Mouse (Mus musculus) megakaryocyte progenitor cell, adult 5-6 weeks (primary cell): ENCODE data around the gene BC049352. TPM values are rescaled to one million over a fixed set of nuclear protein-coding genes. Genes with fewer than 3 reads are reported as not detected.

ENCODE experiments used
- ATAC-seq: replicated peaks from 2 replicates; pipeline ENCODE4 v1.8.0; 2016; ENCODE audit warnings: mild to moderate bottlenecking, moderate TSS enrichment, inconsistent platforms; ENCODE audit not compliant: poor library complexity
- total RNA-seq, 2 experiments: library from RNA; stranded (forward) in 1 of 2; stranded (reverse) in 1 of 2; fragments of 157-497, 149-512 nt in 1 of 2; fragments of 200-1000 nt in 1 of 2; gene quantifications; 2 replicates each; pipeline versions ENCODE4 v1.2.3 to v1.2.4; 2015 to 2017

The BC049352 gene
- total RNA-seq (2015) (not detected in 2 replicates), total RNA-seq (2017) (not detected in 2 replicates)

DNA sequence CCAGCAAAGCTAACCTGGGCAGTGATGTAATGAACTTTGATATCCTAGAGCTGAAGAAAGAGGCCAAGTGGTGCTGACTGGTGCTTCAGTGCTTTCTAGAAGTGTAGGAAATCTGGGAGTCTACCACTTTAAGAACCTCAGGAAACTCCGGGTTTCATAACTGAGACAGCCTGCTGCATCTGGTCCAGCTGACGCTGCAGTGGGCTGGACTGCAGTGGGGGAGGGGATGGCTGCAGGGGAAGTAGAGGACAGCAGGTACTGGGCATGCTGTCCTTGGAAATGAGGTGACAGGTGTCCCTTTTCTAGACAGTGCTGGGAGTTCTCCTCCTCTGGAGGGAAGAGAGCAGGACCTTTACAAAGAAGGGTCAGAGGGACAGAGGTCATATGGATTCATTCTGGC, at the start of gene BC049352:
TSS of gene BC049352 (plus strand) at position 238 of the 400 bp plus-strand sequence.
- 0 out of 2 replicates have a peak, but pooled peaks have one; percentile 11 for ATAC-seq

DNA sequence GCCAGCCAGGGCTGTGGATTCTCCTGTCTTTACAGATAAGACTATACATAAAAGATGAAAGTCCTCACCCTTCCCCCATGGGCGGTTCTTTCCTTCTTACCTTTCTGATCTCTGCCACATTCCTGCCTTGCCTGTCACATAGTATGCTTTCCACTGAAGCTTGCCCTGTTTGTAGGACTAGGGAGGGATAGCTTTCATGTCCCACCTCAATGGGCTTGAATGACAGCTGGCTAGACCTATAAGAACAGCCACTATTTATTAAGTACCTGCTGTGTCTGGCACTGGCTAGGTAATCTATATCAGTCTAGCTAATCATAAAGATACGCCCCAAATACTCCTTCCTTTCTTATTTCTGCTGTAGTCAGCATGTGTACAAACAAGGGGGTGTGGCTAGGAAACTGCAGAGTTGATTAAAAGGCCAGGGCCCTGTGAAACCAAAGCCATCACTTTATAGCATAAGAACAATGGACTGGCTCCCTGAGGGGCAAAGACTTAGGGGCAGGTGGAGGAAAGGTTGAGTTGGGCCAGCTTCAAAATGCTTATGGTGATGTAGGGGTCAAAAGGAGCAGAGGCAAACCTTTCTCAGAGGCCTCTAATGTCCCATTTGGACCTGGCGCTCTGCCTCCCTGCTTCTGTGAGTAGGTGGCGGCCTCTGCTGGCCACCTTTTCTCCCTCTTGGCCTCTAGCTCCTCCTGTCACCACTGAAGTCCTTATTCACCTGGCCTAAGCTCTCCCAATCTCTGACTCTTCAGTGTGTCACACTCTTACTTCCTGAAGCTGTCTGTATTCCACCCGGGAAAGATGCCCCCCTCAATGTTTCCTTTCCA, 48.1 kb upstream of the BC049352 start:
- ATAC-seq: peak; percentile 53; the same call in 1 of the 2 replicates

DNA sequence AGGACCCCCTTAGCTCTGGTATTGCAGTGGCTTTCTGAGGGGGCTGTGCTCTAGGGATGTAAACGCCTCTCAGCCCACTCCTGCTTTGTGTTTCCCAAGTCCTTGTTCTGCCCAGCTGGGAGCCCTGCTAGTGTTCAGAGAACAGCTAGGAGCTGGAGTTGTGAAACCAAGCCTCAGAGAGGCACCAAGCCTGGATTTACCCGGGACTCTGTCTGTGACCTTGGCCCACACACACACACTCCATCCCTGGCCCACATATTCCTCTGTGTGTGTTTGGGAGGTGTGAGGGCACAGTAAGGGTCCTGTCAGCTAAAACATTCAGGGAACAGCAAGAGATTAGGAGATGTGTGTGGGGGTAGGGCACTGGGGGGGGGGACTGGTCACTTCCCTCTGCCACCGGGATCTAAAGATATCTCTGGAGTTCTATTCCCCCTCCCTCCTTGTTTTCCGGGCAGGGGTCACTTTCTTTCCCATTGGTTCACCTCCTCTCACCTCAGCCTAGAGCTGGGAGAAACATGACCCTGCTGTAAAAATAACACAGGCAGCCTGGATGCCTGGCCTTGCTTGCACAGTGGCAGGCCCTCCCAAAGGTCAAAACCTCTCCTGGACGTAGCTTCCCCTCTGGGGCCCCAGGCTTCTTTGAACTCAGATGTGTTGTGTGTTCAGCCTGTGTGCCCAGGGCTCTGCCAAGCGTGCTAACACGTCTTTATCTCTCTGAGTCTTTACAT, 45.2 kb upstream of the BC049352 start:
- ATAC-seq: no peak

DNA sequence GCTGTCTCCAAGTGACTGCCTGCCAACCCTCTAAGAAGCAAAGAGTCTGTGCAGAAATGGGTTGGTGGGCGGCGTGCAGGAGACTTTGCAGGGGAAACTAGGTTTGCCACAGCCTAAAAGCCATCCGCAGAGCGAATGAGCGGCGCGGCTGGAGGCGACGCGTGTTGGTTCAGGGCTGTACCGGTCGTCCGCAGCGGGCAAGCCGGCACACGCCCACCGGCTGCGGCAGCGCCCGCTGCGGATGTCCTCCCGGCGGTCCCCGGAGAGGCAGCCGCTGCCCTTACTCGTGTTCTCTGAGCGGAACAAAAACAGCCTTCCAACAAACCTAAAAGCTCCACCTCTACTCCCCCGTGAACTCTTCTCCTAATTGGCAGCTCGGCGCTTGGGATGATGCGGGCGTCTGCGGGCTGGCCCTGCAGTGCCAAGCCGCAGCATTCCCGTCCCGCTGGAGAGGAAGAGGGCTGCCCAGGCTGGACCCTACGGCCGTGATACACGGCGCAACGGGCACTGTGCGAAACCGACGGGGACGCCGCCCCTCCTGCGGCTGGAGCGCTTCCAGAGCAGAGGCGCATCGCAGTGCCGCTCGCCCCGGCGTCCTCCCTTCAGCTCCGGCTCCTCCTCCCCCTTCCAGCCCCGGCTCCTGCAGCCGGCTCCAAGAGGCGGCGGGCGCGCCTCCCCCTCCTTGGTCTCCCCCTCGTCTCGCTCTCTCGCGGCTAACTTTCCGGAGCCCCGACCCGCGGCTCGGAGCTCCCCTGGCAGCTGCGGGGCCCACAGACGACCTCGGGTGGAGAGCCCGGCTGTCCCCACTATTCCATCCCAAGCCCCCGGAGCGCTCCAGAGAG, 43.4 kb upstream of the BC049352 start, which contains the start of gene Scn4b:
TSS of gene Scn4b (plus strand) at position 205 of the 842 bp plus-strand sequence.
- no peak for ATAC-seq

DNA sequence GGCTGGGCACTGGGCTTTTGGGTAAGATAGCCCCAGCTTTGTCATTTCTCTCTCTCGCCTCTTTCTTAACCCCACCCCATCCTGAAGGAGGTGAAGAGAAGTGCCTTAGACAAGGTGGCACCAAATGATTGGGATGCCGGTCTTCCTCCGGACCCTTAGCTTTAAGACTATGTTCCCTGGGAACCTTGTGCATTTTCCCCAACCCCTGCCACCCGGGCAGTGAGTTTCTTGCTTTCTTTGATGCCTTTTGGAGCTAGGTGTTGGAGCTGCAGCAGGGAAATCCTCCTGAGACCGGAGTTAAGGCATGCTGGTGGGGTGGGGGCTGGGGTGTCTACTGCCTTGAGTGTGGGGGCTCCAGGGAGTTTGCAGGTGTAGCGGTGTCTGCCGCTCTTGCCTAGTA, 42.7 kb upstream of the BC049352 start:
- no peak for ATAC-seq

DNA sequence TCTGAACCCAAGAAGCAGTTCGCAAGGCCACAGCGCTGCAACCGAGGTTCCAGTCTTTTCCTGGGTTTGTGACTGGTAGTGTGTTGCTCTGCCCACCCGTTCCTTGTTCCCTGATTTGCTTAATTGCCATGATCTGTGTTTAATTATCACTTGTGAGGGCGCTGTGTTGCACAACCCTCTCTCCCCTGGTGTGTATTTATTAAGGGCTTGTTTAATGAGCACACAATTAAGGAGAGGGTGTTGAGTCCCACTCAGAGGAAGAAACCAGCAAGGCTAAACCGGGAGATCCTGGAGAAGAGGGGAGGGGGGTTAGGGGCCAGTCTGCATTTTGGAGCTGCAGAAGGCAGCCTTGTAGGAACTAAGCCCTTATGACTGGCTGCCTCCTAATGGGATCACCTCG, 40.9 kb upstream of the BC049352 start:
- no peak for ATAC-seq

DNA sequence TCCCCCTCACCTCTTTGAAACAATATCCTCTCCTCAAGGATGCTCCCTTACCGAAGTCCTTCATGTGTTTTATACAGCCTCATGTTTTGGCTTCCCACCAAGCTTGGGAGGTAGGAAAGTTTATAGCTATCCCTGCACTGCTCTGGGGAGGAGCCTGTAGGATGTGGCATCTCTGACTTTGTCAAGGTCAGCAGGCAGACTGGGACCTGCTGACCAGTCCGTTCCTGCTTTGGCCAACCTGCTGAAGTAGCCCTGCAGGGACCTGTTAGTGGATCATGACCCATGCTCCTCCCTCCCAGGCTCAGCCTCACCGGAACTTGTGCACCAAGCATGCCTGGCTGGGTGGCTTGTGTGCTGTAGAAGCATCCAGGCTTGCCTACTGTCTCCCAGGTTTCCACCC, 39.1 kb upstream of the BC049352 start:
- no peak for ATAC-seq

DNA sequence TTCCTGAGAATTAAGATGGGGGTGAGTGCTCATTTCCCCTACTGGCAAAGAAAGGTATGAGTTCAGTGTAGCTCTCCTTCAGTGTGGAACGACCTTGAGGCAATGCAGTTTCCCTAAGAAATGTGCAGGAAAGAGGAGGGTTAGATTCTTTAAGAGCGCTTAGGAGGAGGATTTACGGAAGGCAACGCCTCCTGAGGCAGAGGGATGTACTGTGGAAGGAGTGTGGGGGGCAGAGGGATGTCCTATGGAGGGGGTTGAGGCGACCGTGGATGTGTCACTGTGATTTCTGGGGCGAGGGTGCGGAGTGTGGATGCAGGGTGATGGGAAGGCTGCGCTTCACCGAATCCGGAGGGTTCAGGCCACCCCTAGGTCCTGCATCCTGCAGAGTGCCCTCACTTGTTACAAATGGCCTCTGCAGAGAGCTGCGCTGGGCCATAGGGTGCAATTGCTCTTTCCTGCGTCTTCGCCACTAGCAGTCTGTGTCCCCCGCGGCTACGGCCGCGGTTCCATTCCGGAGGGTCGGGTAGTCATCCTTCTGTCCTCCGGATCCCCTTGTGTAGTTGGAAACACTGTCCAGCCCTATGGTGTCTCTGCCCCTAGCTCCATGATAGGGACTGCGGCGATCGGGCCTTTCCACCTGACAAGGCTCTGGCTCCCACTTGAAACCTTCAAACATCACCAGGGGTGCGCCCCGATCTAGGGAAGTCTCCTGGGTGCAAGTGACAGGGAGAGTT, 36.1 kb upstream of the BC049352 start:
- ATAC-seq: no peak

DNA sequence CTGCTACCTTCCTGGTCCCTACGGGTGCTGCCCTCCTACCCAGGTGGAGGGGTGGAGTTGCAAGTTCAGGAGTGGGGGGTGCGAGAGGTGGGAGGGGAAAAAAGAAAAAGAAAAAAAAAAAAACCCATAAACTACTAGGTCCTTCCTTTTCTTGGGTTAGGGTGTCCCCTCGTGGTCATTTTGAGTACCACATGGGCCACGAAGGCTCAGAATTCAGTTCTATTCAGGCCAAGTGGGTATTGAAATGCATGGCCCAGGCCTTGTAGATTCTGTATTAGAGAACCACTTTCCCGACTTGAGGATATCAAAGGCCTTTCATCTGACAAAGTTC, 35.6 kb upstream of the BC049352 start:
- peak; percentile 65 for ATAC-seq

DNA sequence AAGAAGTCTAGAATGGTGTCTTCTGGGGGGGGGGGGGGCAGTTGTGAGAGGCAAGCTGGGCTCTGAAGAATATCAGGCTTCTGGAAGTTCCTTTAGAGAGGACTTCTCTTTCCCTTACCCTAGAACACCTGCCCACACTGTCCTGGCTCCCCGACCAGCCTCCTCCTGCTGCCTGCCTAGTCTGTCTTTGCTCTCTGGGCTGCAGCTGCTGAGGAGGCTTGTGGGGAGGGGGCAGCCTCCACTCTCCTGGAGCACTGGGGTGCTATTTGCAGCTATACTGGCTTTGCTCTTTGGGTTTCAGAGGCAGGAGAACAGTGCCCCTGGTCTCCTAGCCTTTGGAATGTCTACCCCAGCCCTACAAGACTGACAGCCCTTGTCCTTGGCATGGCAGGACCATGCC, 30.9 kb upstream of the BC049352 start:
- ATAC-seq: no peak

DNA sequence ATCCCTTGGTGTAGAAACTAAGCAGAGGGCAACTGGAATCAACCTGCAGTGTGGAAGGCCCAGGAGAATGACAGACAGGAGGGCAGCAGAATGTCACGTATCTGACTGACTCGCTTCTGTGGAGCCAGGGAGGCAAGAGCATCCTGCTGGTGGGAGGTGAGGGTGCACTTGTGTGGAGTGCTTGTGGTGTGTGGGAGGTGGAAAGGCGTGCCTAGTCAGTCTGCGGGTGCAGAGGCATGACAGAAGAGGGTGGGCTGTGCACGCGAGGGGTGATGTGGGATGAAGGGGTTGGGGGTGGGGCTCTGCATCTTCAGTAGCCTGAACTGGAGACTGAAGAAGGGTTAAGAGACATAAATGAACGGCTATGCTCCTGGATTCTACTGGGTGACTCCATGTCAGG, 28.4 kb upstream of the BC049352 start:
- ATAC-seq: no peak

DNA sequence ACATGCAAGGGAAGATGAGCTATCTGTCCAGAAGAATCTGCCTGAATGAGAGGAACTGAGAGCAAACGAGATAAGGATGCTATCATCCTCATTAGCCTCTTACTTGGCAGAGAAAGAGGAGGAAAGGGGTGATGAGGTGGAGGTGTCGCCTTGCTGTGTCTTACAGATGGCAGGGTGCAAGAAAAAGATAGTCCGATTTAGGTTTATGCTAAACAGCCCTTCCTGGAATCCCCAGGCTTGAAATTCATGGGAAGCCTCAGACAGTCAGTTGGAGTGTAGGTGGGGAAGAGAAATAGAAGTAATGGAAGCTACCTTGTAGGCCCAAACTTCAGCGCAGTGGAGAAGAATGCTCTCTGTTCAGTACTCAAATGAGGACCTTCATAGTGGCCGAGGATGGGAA, 13.9 kb upstream of the BC049352 start:
- no peak for ATAC-seq

DNA sequence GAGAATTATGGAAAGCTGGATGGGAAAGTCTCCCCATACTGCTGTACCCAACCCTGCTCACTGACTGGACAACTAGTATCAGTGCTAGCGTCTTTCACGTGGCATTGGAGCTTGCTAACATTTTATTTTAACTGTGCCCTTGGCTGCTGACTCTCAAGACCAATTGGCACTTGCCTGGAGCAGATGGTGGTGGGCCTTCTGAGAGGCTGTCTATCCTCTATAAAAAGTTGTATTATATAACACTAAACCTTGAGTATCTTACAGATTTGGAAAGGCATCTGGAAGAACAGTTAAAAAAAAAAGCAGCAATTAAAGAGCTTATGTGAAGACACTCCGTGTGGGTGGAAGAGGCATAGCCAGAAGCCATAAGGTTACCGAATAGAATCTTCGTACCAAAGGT, 11.7 kb upstream of the BC049352 start:
- ATAC-seq: no peak

DNA sequence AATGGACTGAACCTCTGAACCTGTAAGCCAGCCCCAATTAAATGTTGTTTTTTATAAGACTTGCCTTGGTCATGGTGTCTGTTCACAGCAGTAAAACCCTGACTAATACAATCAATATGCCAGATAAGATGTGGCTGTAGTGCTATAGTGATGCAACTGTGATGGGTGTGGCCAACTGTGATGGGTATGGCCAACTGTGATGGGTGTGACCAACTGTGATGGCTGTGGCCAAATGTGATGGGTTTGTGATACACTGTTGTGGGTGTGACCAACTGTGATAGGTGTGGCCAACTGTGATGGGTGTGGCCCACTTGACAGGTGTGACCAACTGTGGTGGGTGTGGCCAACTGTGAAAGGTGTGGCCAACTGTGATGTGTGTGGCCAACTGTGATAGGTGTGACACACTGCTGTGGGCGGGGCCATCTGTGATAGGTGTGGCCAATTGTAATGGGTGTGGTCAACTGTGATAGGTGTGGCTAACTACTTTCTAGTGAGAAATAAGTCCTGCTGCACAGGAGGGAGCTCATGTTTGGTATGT, 10.7 kb upstream of the BC049352 start:
- 0 out of 2 replicates have a peak, but pooled peaks have one; percentile 9 for ATAC-seq

DNA sequence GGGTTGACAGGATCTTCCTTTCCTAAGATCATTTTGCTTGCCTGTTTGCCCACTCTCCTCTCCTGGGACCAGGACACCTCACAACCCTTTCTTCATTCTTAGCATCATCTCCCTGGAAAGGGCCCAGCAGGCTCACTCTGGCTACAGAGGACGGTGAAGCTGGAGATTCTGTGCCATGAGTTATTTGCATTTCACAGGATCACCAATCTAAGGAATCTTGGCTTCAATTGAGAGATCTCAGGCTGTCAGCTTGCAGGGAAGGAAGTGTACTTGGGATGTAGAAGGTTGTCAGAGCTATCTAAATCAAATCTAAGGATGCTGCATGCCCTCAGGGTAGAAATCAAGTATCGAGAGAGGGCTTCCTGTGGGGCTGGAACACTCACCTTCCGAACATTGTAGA, 8.3 kb upstream of the BC049352 start:
- no peak for ATAC-seq

DNA sequence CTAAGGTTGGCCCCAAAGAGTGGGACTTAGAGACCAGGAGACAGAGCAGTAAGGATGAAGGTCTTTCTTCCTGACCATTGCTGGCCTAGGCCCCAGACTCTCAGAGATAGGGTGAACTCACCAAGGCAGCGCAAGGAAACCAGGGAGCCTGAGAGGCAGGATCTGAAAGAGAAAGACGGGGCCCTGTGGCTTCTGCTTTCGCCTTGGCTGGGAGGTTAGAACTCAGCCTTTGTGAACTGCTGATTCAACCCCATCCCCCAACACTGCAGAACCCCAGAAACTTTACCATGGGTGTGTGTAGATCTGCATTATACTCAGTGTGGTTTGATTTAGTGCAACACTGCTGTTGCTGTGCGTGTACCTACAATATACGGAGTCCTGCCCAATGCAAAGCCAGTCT, 2.5 kb upstream of the BC049352 start:
- ATAC-seq: 0 out of 2 replicates have a peak, but pooled peaks have one; percentile 20

DNA sequence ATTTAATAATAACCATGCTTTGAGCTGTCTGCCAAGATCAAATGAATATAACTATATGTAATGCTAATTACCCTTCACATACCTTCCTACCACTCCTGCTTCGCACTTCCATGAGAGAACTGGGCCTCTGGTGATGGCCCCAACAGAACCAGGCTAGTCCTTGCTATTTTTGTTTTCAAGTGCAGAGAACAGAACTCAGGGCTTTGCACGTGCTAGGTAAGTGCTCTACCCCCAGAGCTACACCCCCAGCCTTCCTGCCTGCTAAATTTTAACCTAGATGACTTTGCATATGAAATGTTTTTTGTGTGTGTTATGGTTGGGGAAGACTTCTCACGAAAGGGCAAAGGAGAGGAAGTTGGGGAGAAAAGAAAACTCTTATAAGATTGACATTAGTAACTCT, 714 bp downstream of the BC049352 start:
- no peak for ATAC-seq

DNA sequence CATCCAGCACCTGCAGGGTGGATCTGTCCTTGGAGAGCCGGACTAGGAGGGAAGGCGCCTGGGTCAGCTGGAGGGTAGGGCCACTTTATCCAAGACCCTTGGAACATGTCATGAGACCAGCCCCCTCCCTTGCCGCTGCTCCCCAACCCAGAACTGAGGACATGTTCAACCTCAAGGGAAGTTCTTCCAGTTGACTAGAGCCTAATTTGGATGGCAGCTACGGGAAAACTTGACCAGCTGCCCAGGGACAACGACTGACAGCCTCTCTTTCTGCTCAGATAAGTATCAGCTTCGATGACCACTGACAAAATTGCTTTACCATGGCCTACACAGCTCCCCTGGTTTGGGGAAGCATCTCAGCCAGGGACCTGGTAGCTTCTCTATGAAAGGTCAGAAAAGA, 1.5 kb downstream of the BC049352 start:
- ATAC-seq: no peak

DNA sequence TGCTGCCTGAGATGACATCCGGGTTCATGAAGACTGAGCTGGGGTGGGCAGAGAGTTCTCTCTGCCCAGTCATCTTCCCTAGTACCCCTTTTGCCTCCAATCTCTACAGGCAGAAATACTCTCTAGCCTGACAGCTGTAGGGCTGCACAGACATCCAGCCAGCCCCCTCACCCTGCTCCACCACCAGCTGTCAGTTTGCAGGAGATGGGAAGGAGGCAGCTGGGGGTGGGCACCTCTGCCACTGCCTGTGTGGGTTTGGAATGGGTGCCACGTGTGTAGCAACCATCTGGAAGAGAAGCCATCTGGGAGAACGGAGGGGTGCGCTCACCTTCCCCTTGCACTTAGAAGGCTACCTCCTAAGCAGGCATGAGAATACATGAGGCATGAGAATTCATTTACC, 3.4 kb downstream of the BC049352 start:
- ATAC-seq: no peak
